Mouse (Mus musculus) kidney, postnatal 0 days (tissue): ENCODE measurements around the gene Prickle2. TPM values are rescaled to one million over a fixed set of nuclear protein-coding genes. Genes with fewer than 3 reads are reported as not detected.

Source experiments
- ATAC-seq: fragments of 200-750 bp; cut with Nextera tagmentation; replicated peaks from 2 replicates; pipeline ENCODE4 v1.8.0; 2017; ENCODE audit warnings: low read depth, moderate number of reproducible peaks, moderate TSS enrichment, moderate library complexity; ENCODE audit not compliant: low FRiP score
- DNase-seq: peaks from one replicate; pipeline ENCODE4 v3.0.0-alpha.2; 2016; ENCODE audit warnings: low spot score
- H3K27ac ChIP-seq: fragments of 300-500 bp; sonication (generic); 2 replicates; pipeline ENCODE4 v1.5.1; 2014; ENCODE audit warnings: mild to moderate bottlenecking
- H3K27me3 ChIP-seq: fragments of 300-500 bp; sonication (generic); 2 replicates; pipeline ENCODE4 v1.6.1; 2014; ENCODE audit warnings: low read length, mixed read lengths; ENCODE audit not compliant: insufficient read depth
- H3K36me3 ChIP-seq: fragments of 300-500 bp; sonication (generic); 2 replicates; pipeline ENCODE4 v1.6.1; 2014; ENCODE audit warnings: low read length, mixed read lengths; ENCODE audit not compliant: insufficient read depth
- H3K4me1 ChIP-seq: fragments of 300-500 bp; sonication (generic); replicated peaks from 2 replicates; pipeline ENCODE4 v1.6.1; 2014; ENCODE audit warnings: antibody characterized with exemption, low read length, mixed read lengths; ENCODE audit not compliant: insufficient read depth
- H3K4me2 ChIP-seq: fragments of 300-500 bp; sonication (generic); 2 replicates; pipeline ENCODE4 v1.6.1; 2014; ENCODE audit warnings: mild to moderate bottlenecking, low read length, moderate library complexity, mixed read lengths
- H3K4me3 ChIP-seq: fragments of 300-500 bp; sonication (generic); replicated peaks from 2 replicates; pipeline ENCODE4 v1.5.1; 2014; ENCODE audit warnings: low read depth, low read length
- H3K9ac ChIP-seq: fragments of 300-500 bp; sonication (generic); 2 replicates; pipeline ENCODE4 v1.6.1; 2014; ENCODE audit warnings: low read depth, low read length
- H3K9me3 ChIP-seq: fragments of 300-500 bp; sonication (generic); replicated peaks from 2 replicates; pipeline ENCODE4 v1.6.1; 2016; ENCODE audit warnings: low read length, inconsistent platforms, mixed read lengths
- CTCF ChIP-seq: IDR thresholded peaks from 2 replicates; pipeline ENCODE4 v1.5.1; 2016; ENCODE audit warnings: antibody characterized with exemption, low read depth, mild to moderate bottlenecking, moderate library complexity
- WGBS: fragments of 180-500 bp; shearing (Covaris S2); extraction: QIAGEN DNeasy Blood & Tissue Kit; methylation state at CpG from one replicate; pipeline ENCODE4 v1.1.7; 2014; 5-methylcytosine and 5-hydroxymethylcytosine counted together
- polyA plus RNA-seq: library from polyadenylated mRNA; unstranded; fragments of >200 nt; fragmentation: Nextera tagmentation; extraction: Ambion mirVana; gene quantifications from 2 replicates; pipeline ENCODE4 v1.2.1, GENCODE M21; 2015

Gene Prickle2
- polyA plus RNA-seq, 1 experiment from 2014 or later: 3.3 TPM

GRCm38 (mm10) chr6:92420106-92420505 is 285.8 kb downstream of the Prickle2 start:
- 92% methylated on average over 12 of the region's 12 CpGs for WGBS
- H3K4me3 ChIP-seq: no peak overlapping the region
- DNase-seq (no peak), ATAC-seq (no peak)
- no peak overlapping the region for H3K4me2 ChIP-seq
- TF ChIP-seq CTCF: no peak
- H3K27ac ChIP-seq: no peak overlapping the region
- H3K4me1 ChIP-seq: no peaks in the 10 kb centered on the region
- no peaks in the 10 kb centered on the region for H3K9me3 ChIP-seq
- no peak overlapping the region for H3K9ac ChIP-seq
- no peaks in the 10 kb centered on the region for H3K36me3 ChIP-seq
- no peaks in the 10 kb centered on the region for H3K27me3 ChIP-seq

GRCm38 (mm10) chr6:92415405-92415755 is 290.6 kb downstream of the Prickle2 start:
- Histone ChIP-seq H3K4me1 (no peaks in the 10 kb centered on the region), H3K4me2 (no peak overlapping the region), H3K9ac (no peak overlapping the region), H3K36me3 (0 out of 2 replicates have a peak, but pooled peaks cover under 1% of the 10 kb centered on the region), H3K27ac (no peak overlapping the region), H3K9me3 (no peaks in the 10 kb centered on the region), H3K4me3 (no peak overlapping the region), H3K27me3 (no peaks in the 10 kb centered on the region)
- ATAC-seq (no peak), DNase-seq (no peak)
- TF ChIP-seq CTCF: no peak
- WGBS: 75% methylated on average over 7 of the region's 7 CpGs

- Histone ChIP-seq H3K27ac (no peak overlapping the region), H3K4me2 (no peak overlapping the region), H3K4me1 (no peaks in the 10 kb centered on the region), H3K9me3 (no peaks in the 10 kb centered on the region), H3K9ac (no peak overlapping the region), H3K27me3 (no peaks in the 10 kb centered on the region), H3K4me3 (no peak overlapping the region), H3K36me3 (0 out of 2 replicates have a peak, but pooled peaks cover 4% of the 10 kb centered on the region)
- DNase-seq (peak; percentile 83), ATAC-seq (0 out of 2 replicates have a peak, but pooled peaks have one; percentile 43)
- 35% methylated on average over 8 of the region's 8 CpGs for WGBS
- no peak for TF ChIP-seq CTCF
These were observed 291.2 kb downstream of the Prickle2 start for GRCm38 (mm10) chr6:92414478-92415404.

GRCm38 (mm10) chr6:92413982-92414381 is 292.0 kb downstream of the Prickle2 start:
- DNase-seq (no peak), ATAC-seq (no peak)
- Histone ChIP-seq H3K27ac (no peak overlapping the region), H3K4me2 (no peak overlapping the region), H3K9me3 (no peaks in the 10 kb centered on the region), H3K4me1 (no peaks in the 10 kb centered on the region), H3K4me3 (no peak overlapping the region), H3K9ac (no peak overlapping the region), H3K36me3 (0 out of 2 replicates have a peak, but pooled peaks cover 4% of the 10 kb centered on the region), H3K27me3 (no peaks in the 10 kb centered on the region)
- TF ChIP-seq CTCF: no peak
- WGBS: 36% methylated on average over 1 of the region's 1 CpGs

- ATAC-seq (no peak), DNase-seq (no peak)
- WGBS: 82% methylated on average over 3 of the region's 3 CpGs
- no peaks in the 10 kb centered on the region for H3K27me3 ChIP-seq
- no peaks in the 10 kb centered on the region for H3K9me3 ChIP-seq
- TF ChIP-seq CTCF: no peak
- H3K4me1 ChIP-seq: no peaks in the 10 kb centered on the region
- no peak overlapping the region for H3K27ac ChIP-seq
- no peak overlapping the region for H3K4me2 ChIP-seq
- H3K9ac ChIP-seq: no peak overlapping the region
- 0 out of 2 replicates have a peak, but pooled peaks cover 4% of the 10 kb centered on the region for H3K36me3 ChIP-seq
- H3K4me3 ChIP-seq: no peak overlapping the region
These were observed 296.2 kb downstream of the Prickle2 start for GRCm38 (mm10) chr6:92409788-92410187.

GRCm38 (mm10) chr6:92407259-92407658 is 298.7 kb downstream of the Prickle2 start:
- Histone ChIP-seq H3K36me3 (0 out of 2 replicates have a peak, but pooled peaks cover 9% of the 10 kb centered on the region), H3K4me3 (no peak overlapping the region), H3K4me2 (no peak overlapping the region), H3K4me1 (no peaks in the 10 kb centered on the region), H3K9me3 (no peaks in the 10 kb centered on the region), H3K27ac (no peak overlapping the region), H3K9ac (no peak overlapping the region), H3K27me3 (no peaks in the 10 kb centered on the region)
- ATAC-seq (no peak), DNase-seq (no peak)
- WGBS: 82% methylated on average over 5 of the region's 5 CpGs
- TF ChIP-seq CTCF: no peak
